8 mouse cellular contexts compared by ENCODE assay signal in genomic region chr16:14237100-14237723, GRCm38 (mm10). TPM values are rescaled to one million over a fixed set of nuclear protein-coding genes. Genes with fewer than 3 reads are reported as not detected.
A peak's percentile ranks its signal among the peaks of the same experiment; 100 is the strongest.
DNase-seq lines count a peak whose midpoint lies in the region; ATAC-seq and TF ChIP-seq lines count a peak whose summit lies in the region.

No protein-coding gene starts in this region.

- ATAC-seq in cerebellum, adult (ENCODE audit: insufficient number of reproducible peaks, low FRiP score, low TSS enrichment): peak; percentile 40
- peak; percentile 70 for ATAC-seq in forebrain, embryonic 15.5 days (replicated peaks)
- peak; percentile 72 for ATAC-seq in hindbrain, embryonic 13.5 days (ENCODE audit: low FRiP score)

- H3K27me3 ChIP-seq in MEL (ENCODE audit: control insufficient read depth in 1 of 2, insufficient read depth in 2 of 2, low read length in 2 of 2): peaks cover 0 to 4% of the 10 kb centered on the region in 2 experiments; a peak in 2 of 4 replicates
- no peaks in the 10 kb centered on the region for H3K27me3 ChIP-seq in forebrain, embryonic 15.5 days
- no peaks in the 10 kb centered on the region for H3K27me3 ChIP-seq in hindbrain, embryonic 13.5 days

- peaks cover 0 to 4% of the 10 kb centered on the region in 2 experiments; a peak in 1 of 4 replicates for H3K4me1 ChIP-seq in MEL (ENCODE audit: control insufficient read depth in 1 of 2, insufficient read depth in 2 of 2, low read length in 2 of 2)
- H3K4me1 ChIP-seq in forebrain, embryonic 15.5 days: no peaks in the 10 kb centered on the region
- H3K4me1 ChIP-seq in hindbrain, embryonic 13.5 days (replicated peaks): no peaks in the 10 kb centered on the region

- no peaks in the 10 kb centered on the region for H3K9me3 ChIP-seq in MEL (replicated peaks; ENCODE audit: insufficient read depth, low read length)
- no peaks in the 10 kb centered on the region for H3K9me3 ChIP-seq in forebrain, embryonic 15.5 days
- no peaks in the 10 kb centered on the region for H3K9me3 ChIP-seq in hindbrain, embryonic 13.5 days

- no peak for TF ChIP-seq EP300 in MEL (IDR thresholded peaks at IDR 0.05; ENCODE audit: low read depth in 1 of 2, low read length in 2 of 2)

- no peak overlapping the region for H3K9ac ChIP-seq in MEL (ENCODE audit: control insufficient read depth, low read depth, low read length, poor library complexity, severe bottlenecking)
- H3K9ac ChIP-seq in forebrain, embryonic 15.5 days (replicated peaks): no peak overlapping the region
- no peak overlapping the region for H3K9ac ChIP-seq in hindbrain, embryonic 13.5 days

- TF ChIP-seq RAD21 in MEL (IDR thresholded peaks at IDR 0.05; ENCODE audit: low read depth, low read length): peak; percentile 99

- no peaks in the 10 kb centered on the region for H3K36me3 ChIP-seq in MEL (ENCODE audit: control insufficient read depth in 1 of 2, insufficient read depth in 2 of 2, low read length in 2 of 2)
- no peaks in the 10 kb centered on the region for H3K36me3 ChIP-seq in forebrain, embryonic 15.5 days
- H3K36me3 ChIP-seq in hindbrain, embryonic 13.5 days: no peaks in the 10 kb centered on the region

- H3K4me2 ChIP-seq in forebrain, embryonic 15.5 days (replicated peaks): no peak overlapping the region
- H3K4me2 ChIP-seq in hindbrain, embryonic 13.5 days: no peak overlapping the region

- WGBS in forebrain, embryonic 15.5 days: 24% methylated on average over 6 of the region's 6 CpGs
- 25% methylated on average over 6 of the region's 6 CpGs for WGBS in hindbrain, embryonic 13.5 days

- peak; percentile 80 for DNase-seq in MEL (ENCODE audit: low read depth, low spot score)
- peak; percentile 74 to 77 for DNase-seq in layer of hippocampus, postnatal 14 days (ENCODE audit: low spot score in 2 of 2)
- peak; percentile 89 for DNase-seq in lung, postnatal 36 days
- peak; percentile 62 for DNase-seq in right cerebral cortex, adult 18-20 months
- DNase-seq in urinary bladder, adult 2 months (ENCODE audit: low spot score): peak; percentile 61

- TF ChIP-seq CTCF in MEL (IDR thresholded peaks at IDR 0.05 in 2 of 3, conservative IDR thresholded peaks at IDR 0.05 in 1 of 3; ENCODE audit: control insufficient read depth in 1 of 3, insufficient read depth in 1 of 3, low read depth in 2 of 3, low read length in 3 of 3, poor library complexity in 1 of 3, severe bottlenecking in 1 of 3): peak; percentile 91 to 98 (median 96)

- H3K79me2 ChIP-seq in MEL (ENCODE audit: control insufficient read depth, insufficient read depth, low read length, poor library complexity): no peaks in the 10 kb centered on the region

- no peak overlapping the region for H3K27ac ChIP-seq in MEL (ENCODE audit: control insufficient read depth, low read depth, low read length)
- H3K27ac ChIP-seq in forebrain, embryonic 15.5 days (replicated peaks): no peak overlapping the region
- no peak overlapping the region for H3K27ac ChIP-seq in hindbrain, embryonic 13.5 days

- no peak overlapping the region for H3K4me3 ChIP-seq in MEL (ENCODE audit: control insufficient read depth in 1 of 2, insufficient read depth in 1 of 2, low read depth in 2 of 2, low read length in 2 of 2)
- no peak overlapping the region for H3K4me3 ChIP-seq in forebrain, embryonic 15.5 days
- no peak overlapping the region for H3K4me3 ChIP-seq in hindbrain, embryonic 13.5 days

- no peak for TF ChIP-seq POLR2A in MEL (IDR thresholded peaks at IDR 0.05; ENCODE audit: control insufficient read depth in 1 of 2, insufficient read depth in 1 of 2, low read depth in 1 of 2, low read length in 2 of 2, poor library complexity in 1 of 2)

TF ChIP-seq in MEL, 35 proteins besides CTCF, POLR2A, EP300 and RAD21:
- TF ChIP-seq GATA1 (IDR thresholded peaks at IDR 0.05; ENCODE audit: low read depth, low read length) (peak; percentile 34; the same call in 1 of the 2 replicates), ZC3H11A (IDR thresholded peaks at IDR 0.05; ENCODE audit: low read depth, low read length) (peak; percentile 93), MAFK (IDR thresholded peaks at IDR 0.05; ENCODE audit: borderline replicate concordance, low read depth, low read length) (0 out of 2 replicates have a peak, but pooled peaks have one; percentile 25), HCFC1 (IDR thresholded peaks at IDR 0.05; ENCODE audit: low read depth, low read length) (no peak), MAX (IDR thresholded peaks at IDR 0.05; ENCODE audit: low read length) (no peak), MYC (IDR thresholded peaks at IDR 0.05; ENCODE audit: low read depth, low read length) (no peak), NRF1 (IDR thresholded peaks at IDR 0.05; ENCODE audit: insufficient read depth, low read depth, low read length, poor library complexity, severe bottlenecking) (no peak), ZNF384 (IDR thresholded peaks at IDR 0.05; ENCODE audit: low read depth, low read length) (no peak), SMC3 (IDR thresholded peaks at IDR 0.05; ENCODE audit: low read depth, low read length) (peak; percentile 96)

RNA-seq across cellular contexts. Expression of gene Myh11, which starts 54.0 kb away (rescaled TPM):
- total RNA-seq in MEL (2012; rRNA removed): 0.03 TPM in 1 of 2 replicates, not detected in the other
- under 1 TPM in 1 of 2 experiments, not detected in 1; 0.01 TPM for polyA plus RNA-seq in MEL (2012; ENCODE audit: insufficient read depth in 1 of 2, insufficient read length in 2 of 2, low read depth in 1 of 2, low replicate concordance in 2 of 2, missing spikeins in 1 of 2)
- polyA plus RNA-seq in forebrain, embryonic 15.5 days (2015; fragmentation: Nextera tagmentation; extraction: Ambion mirVana): 0.25 and 0.28 TPM in 2 replicates
- polyA plus RNA-seq in hindbrain, embryonic 13.5 days (2015; fragmentation: Nextera tagmentation; extraction: Ambion mirVana): 0.53 and 0.84 TPM in 2 replicates
- 1 to 10 TPM; 4.5 to 5.4 TPM for total RNA-seq in layer of hippocampus, postnatal 14 days (2021)
- 1,679 and 3,228 TPM in 2 replicates for polyA plus RNA-seq in urinary bladder, adult 2 months (2012; rRNA removed)

Comparison
In these comparisons a context has a peak if more than half of its experiments do, and no peak if none do; other contexts are left out.
1. RNA of gene Myh11, which starts 54.0 kb away (polyA plus RNA-seq): 1,679 to 3,228 TPM in urinary bladder, adult 2 months; 0.53 to 0.84 TPM in hindbrain, embryonic 13.5 days, 0.25 to 0.28 TPM in forebrain, embryonic 15.5 days and 0.01 TPM in MEL; every median in the first group is over 100 times any median in the second.
2. Peak in every context shown above with its lines, with median percentiles within 50 percentile points of each other: DNase-seq and ATAC-seq.